Mouse (Mus musculus) CH12.LX (cell line): ENCODE data around the gene Zfp248.

Experiments
- BHLHE40 ChIP-seq: IDR thresholded peaks from 2 replicates; pipeline ENCODE4 v1.6.1; 2011; ENCODE audit warnings: mild to moderate bottlenecking, low read depth, low read length, improper control_type of control experiment
- CHD2 ChIP-seq: IDR thresholded peaks from 2 replicates; pipeline ENCODE4 v1.6.1; 2011; ENCODE audit warnings: low read length, improper control_type of control experiment
- CTCF ChIP-seq, 2 experiments: IDR thresholded peaks in 1 of 2; conservative IDR thresholded peaks in 1 of 2; 2 replicates each; pipeline ENCODE4 v1.5.1; 2011 to 2012; ENCODE audit warnings: low read depth in 2 of 2, low read length in 2 of 2, improper control_type of control experiment in 1 of 2, inconsistent platforms in 1 of 2, mild to moderate bottlenecking in 1 of 2, moderate library complexity in 1 of 2
- EP300 ChIP-seq: IDR thresholded peaks from 2 replicates; pipeline ENCODE4 v1.6.1; 2011; ENCODE audit warnings: low read length, improper control_type of control experiment
- ETS1 ChIP-seq: conservative IDR thresholded peaks from 2 replicates; pipeline ENCODE4 v1.6.1; 2012; ENCODE audit warnings: low read depth, mild to moderate bottlenecking, inconsistent platforms, low read length, improper control_type of control experiment, moderate library complexity
- IRF4 ChIP-seq: IDR thresholded peaks from 2 replicates; pipeline ENCODE4 v1.6.1; 2014; ENCODE audit warnings: low read depth, mild to moderate bottlenecking, inconsistent platforms, low read length, improper control_type of control experiment
- JUND ChIP-seq: conservative IDR thresholded peaks from 2 replicates; pipeline ENCODE4 v1.6.1; 2011; ENCODE audit warnings: low read depth, low read length, improper control_type of control experiment
- KAT2A ChIP-seq: IDR thresholded peaks from 2 replicates; pipeline ENCODE4 v1.6.1; 2012; ENCODE audit warnings: low read length, improper control_type of control experiment, inconsistent platforms; ENCODE audit not compliant: insufficient replicate concordance
- MEF2A ChIP-seq: IDR thresholded peaks from 2 replicates; pipeline ENCODE4 v1.6.1; 2014; ENCODE audit warnings: low read depth, mild to moderate bottlenecking, inconsistent platforms, low read length, improper control_type of control experiment, borderline replicate concordance
- MYC ChIP-seq: IDR thresholded peaks from 2 replicates; pipeline ENCODE4 v1.6.1; 2011; ENCODE audit warnings: low read depth, mild to moderate bottlenecking, improper control_type of control experiment, low read length
- POLR2A ChIP-seq: IDR thresholded peaks from 2 replicates; pipeline ENCODE4 v1.6.1; 2011; ENCODE audit warnings: low read depth, mild to moderate bottlenecking, improper control_type of control experiment, low read length
- SIN3A ChIP-seq: IDR thresholded peaks from 2 replicates; pipeline ENCODE4 v1.6.1; 2012; ENCODE audit warnings: low read length, improper control_type of control experiment, inconsistent platforms
- ZMIZ1 ChIP-seq: IDR thresholded peaks from 2 replicates; pipeline ENCODE4 v1.6.1; 2012; ENCODE audit warnings: low read depth, mild to moderate bottlenecking, inconsistent platforms, low read length, improper control_type of control experiment
- ZNF384 ChIP-seq: IDR thresholded peaks from 2 replicates; pipeline ENCODE4 v1.6.1; 2012; ENCODE audit warnings: low read depth, low read length, improper control_type of control experiment, inconsistent platforms

GRCm38 (mm10) chr6:118380630-118381029 is 74.7 kb downstream of the Zfp248 start:
- TF ChIP-seq POLR2A = no peak
- no peak for TF ChIP-seq BHLHE40
- no peak for TF ChIP-seq SIN3A
- TF ChIP-seq MYC = no peak
- TF ChIP-seq CTCF (conservative IDR thresholded peaks at IDR 0.05 in 1 of 2, IDR thresholded peaks at IDR 0.05 in 1 of 2; ENCODE audit: low read depth in 2 of 2, low read length in 2 of 2) = no peak
- no peak for TF ChIP-seq IRF4
- TF ChIP-seq MEF2A = no peak
- no peak for TF ChIP-seq EP300
- TF ChIP-seq JUND = no peak
- no peak for TF ChIP-seq ZMIZ1
- TF ChIP-seq ETS1 = no peak
- no peak for TF ChIP-seq CHD2
- no peak for TF ChIP-seq KAT2A
- TF ChIP-seq ZNF384 = no peak
